Mouse (Mus musculus): Measurements from ENCODE around the gene Parvb. TPM values are rescaled to one million over a fixed set of nuclear protein-coding genes. Genes with fewer than 3 reads are reported as not detected.

Parvb gene
- polyA plus RNA-seq, 1 experiment from 2014 or later, result 6.0 TPM

DNA sequence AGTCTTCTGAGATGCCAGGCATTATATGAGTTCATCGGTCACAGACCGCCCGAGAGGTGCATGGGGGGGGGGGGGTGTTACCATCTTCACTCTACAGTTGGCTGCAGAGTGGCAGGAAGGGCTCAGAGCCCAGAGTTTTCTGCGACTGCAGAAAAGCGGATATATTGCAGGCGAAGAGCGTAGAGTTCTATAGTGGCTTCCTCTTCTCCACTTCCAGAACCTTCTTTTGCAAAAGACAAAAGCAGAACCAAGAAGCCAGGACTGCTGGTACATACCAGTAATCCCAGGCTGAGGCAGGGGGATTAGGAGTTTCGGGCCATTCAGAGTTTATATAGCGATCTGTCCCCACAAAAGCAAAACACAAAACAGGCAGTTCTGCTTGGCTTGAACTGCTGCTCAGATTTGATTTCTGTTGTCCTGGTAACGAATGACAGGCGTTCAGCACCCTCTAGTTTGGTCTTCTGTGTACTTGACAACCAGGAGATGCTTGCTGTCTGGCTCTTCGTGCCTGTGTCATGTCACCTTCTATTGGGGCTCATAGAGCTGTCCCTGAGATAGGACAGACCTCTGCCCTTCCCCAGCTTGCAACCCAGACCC, 24.5 kb downstream of the Parvb start:
- no peak overlapping the region for H3K9ac ChIP-seq (replicated peaks)
- 55% methylated on average over 12 of the region's 12 CpGs for WGBS (ENCODE audit: insufficient replicate concordance)
- H3K27me3 ChIP-seq (ENCODE audit: insufficient read depth, low read length), result no peaks in the 10 kb centered on the region
- no peak for DNase-seq
- H3K36me3 ChIP-seq (replicated peaks; ENCODE audit: insufficient read depth, low read length), result no peaks in the 10 kb centered on the region
- H3K27ac ChIP-seq (ENCODE audit: low read depth), result 0 out of 2 replicates have a peak overlapping the region, but pooled peaks have one; percentile 16
- TF ChIP-seq EP300 (IDR thresholded peaks at IDR 0.05; ENCODE audit: low read depth), result no peak
- TF ChIP-seq CTCF (IDR thresholded peaks at IDR 0.05; ENCODE audit: low read depth), result no peak
- ATAC-seq, result peak; percentile 6; the same call in 1 of the 2 replicates
- H3K4me2 ChIP-seq (ENCODE audit: low read depth, low read length), result no peak overlapping the region
- H3K4me3 ChIP-seq (ENCODE audit: low read depth, low read length), result no peak overlapping the region
- no peaks in the 10 kb centered on the region for H3K9me3 ChIP-seq (ENCODE audit: low read length)
- H3K4me1 ChIP-seq (ENCODE audit: insufficient read depth), result peaks cover 5% of the 10 kb centered on the region; the same call in 1 of the 2 replicates

DNA sequence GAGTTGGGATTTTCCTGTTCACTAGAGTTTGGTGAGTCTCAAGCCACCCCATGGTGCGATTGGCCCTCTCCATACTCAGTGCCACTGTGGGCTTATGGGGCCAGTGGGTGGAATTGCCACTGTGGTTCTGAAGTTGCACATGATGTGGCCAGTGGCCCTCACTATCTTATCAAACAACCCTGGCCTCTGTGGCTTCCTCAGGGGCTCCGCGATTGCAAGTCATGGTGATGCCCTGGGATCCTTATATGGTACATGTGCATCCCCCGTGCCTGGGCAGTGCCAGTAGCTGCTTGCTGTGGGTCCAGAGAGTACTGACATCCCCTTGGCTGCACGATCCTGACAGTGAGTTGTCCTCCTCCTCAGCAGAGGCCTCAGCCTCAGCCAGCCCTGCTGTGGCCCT, 25.0 kb downstream of the Parvb start:
- peaks cover 5% of the 10 kb centered on the region; the same call in 1 of the 2 replicates for H3K4me1 ChIP-seq (ENCODE audit: insufficient read depth)
- 0 out of 2 replicates have a peak overlapping the region, but pooled peaks have one; percentile 16 for H3K27ac ChIP-seq (ENCODE audit: low read depth)
- H3K4me2 ChIP-seq (ENCODE audit: low read depth, low read length), result no peak overlapping the region
- no peaks in the 10 kb centered on the region for H3K36me3 ChIP-seq (replicated peaks; ENCODE audit: insufficient read depth, low read length)
- no peak overlapping the region for H3K4me3 ChIP-seq (ENCODE audit: low read depth, low read length)
- no peak for TF ChIP-seq EP300 (IDR thresholded peaks at IDR 0.05; ENCODE audit: low read depth)
- TF ChIP-seq CTCF (IDR thresholded peaks at IDR 0.05; ENCODE audit: low read depth), result no peak
- no peaks in the 10 kb centered on the region for H3K27me3 ChIP-seq (ENCODE audit: insufficient read depth, low read length)
- no peaks in the 10 kb centered on the region for H3K9me3 ChIP-seq (ENCODE audit: low read length)
- DNase-seq, result no peak
- ATAC-seq, result peak; percentile 50
- H3K9ac ChIP-seq (replicated peaks), result no peak overlapping the region
- WGBS (ENCODE audit: insufficient replicate concordance), result 45% methylated on average over 5 of the region's 5 CpGs

DNA sequence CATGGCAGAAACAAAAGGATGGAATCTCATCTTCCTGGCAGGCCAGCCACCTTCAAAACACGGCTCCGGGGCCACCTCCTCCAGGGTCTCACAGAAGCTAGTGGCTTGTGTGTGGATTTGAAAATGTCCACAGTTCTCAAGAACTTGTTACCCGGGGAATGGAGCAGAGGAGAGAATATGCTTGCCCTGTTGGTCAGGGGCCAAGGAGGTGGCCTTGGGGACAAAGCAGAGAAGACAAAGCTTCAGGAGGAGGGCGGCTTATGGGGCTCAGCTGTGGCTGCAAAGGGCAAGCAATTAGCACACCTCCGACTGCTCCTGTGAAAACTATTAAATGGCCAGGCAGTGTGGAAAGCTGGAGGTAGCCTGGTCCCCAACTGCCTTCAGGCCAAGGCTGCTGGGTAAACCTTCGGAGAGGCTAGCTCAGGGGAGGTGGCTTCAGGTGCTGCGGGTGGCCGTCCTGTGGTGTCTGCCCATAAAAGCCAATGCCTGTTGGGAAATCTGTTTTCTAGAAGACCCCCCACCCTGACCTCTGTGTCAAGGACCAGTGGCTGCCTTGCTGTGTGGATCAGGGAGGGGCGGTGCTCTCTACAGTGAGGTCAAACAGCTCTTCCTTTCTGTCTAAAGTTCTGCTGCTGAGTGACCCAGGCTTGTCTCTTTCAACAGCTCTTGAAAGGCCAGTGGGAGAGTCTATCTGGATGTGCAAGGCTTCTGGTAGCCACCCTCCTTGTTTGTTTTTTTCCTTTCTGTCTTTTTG, 26.9 kb downstream of the Parvb start:
- H3K9me3 ChIP-seq (ENCODE audit: low read length), result no peaks in the 10 kb centered on the region
- DNase-seq (no peak), ATAC-seq (no peak)
- no peak overlapping the region for H3K9ac ChIP-seq (replicated peaks)
- H3K36me3 ChIP-seq (replicated peaks; ENCODE audit: insufficient read depth, low read length), result no peaks in the 10 kb centered on the region
- 78% methylated on average over 9 of the region's 9 CpGs for WGBS (ENCODE audit: insufficient replicate concordance)
- H3K4me1 ChIP-seq (ENCODE audit: insufficient read depth), result peaks cover 5% of the 10 kb centered on the region; the same call in 1 of the 2 replicates
- H3K4me2 ChIP-seq (ENCODE audit: low read depth, low read length), result no peak overlapping the region
- no peak overlapping the region for H3K27ac ChIP-seq (ENCODE audit: low read depth)
- H3K4me3 ChIP-seq (ENCODE audit: low read depth, low read length), result no peak overlapping the region
- no peaks in the 10 kb centered on the region for H3K27me3 ChIP-seq (ENCODE audit: insufficient read depth, low read length)
- TF ChIP-seq CTCF (IDR thresholded peaks at IDR 0.05; ENCODE audit: low read depth) (no peak), EP300 (IDR thresholded peaks at IDR 0.05; ENCODE audit: low read depth) (no peak)

DNA sequence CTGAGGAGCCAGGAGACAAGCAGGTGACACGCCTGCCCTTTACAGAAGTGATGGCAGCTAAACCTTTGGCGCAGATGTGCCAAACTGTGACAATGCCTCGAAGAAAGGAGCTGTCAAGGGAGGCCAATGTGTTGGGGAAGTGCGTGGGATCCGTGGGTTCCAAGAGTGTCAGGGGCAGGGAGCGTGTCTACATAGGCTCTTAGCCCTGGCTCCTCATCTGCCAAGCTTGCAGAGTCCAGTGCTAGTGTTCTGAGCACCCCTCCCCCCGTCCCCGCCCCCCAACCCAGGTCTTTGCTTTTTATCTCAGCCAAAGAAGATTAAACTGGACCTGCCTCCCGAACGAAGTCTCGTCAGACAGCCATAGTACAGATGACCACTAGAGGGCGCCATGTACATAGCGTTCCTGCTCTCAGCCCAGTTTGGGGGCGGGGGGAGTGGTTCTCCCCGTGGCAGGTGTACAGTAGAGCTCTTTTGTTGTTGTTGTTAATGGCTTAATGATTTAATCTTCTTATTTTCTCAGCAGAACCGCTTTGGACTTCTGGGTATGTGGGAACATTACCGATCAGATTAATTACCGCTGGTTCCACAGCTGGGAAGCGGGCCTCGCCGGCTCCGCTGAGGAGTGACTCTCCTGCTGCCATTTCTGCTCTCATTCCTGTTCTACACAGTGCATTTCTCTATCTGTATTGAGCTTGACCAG, 28.4 kb downstream of the Parvb start:
- TF ChIP-seq EP300 (IDR thresholded peaks at IDR 0.05; ENCODE audit: low read depth) (no peak), CTCF (IDR thresholded peaks at IDR 0.05; ENCODE audit: low read depth) (peak; percentile 91)
- WGBS (ENCODE audit: insufficient replicate concordance), result 37% methylated on average over 22 of the region's 22 CpGs

DNA sequence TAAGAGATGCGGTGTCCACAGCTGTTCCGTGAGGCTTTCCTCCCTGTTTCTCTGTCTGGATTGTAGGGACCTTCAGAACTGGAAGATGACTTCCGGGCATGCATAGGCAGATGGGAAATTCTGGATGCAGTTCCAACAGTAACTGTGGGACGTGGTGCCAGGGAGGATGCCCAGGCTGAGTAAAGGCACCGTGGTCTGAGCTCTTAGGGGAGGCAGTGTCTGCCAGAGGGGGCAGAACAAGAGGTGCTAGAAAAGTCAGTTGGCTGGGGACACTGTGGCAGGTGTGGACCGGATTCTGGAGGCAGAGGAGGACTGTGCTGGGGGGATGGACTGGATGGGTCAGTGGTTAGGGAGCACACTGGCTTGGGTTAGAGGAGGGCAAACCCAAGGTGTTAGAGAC, 30.8 kb downstream of the Parvb start:
- Histone ChIP-seq H3K27ac (ENCODE audit: low read depth) (no peak overlapping the region), H3K4me3 (ENCODE audit: low read depth, low read length) (no peak overlapping the region), H3K27me3 (ENCODE audit: insufficient read depth, low read length) (no peaks in the 10 kb centered on the region), H3K9me3 (ENCODE audit: low read length) (no peaks in the 10 kb centered on the region), H3K4me2 (ENCODE audit: low read depth, low read length) (no peak overlapping the region), H3K9ac (replicated peaks) (no peak overlapping the region), H3K36me3 (replicated peaks; ENCODE audit: insufficient read depth, low read length) (no peaks in the 10 kb centered on the region), H3K4me1 (ENCODE audit: insufficient read depth) (no peaks in the 10 kb centered on the region)
- DNase-seq (no peak), ATAC-seq (no peak)
- WGBS (ENCODE audit: insufficient replicate concordance), result 84% methylated on average over 6 of the region's 6 CpGs
- TF ChIP-seq EP300 (IDR thresholded peaks at IDR 0.05; ENCODE audit: low read depth) (no peak), CTCF (IDR thresholded peaks at IDR 0.05; ENCODE audit: low read depth) (no peak)

More for the DNA sequence above, 28.4 kb downstream of the Parvb start:
- H3K4me3 ChIP-seq (ENCODE audit: low read depth, low read length), result no peak overlapping the region
- DNase-seq (peak; percentile 81), ATAC-seq (no peak; the same call in 1 of the 2 replicates)
- H3K4me1 ChIP-seq (ENCODE audit: insufficient read depth), result peaks cover 5% of the 10 kb centered on the region; the same call in 1 of the 2 replicates
- no peak overlapping the region for H3K4me2 ChIP-seq (ENCODE audit: low read depth, low read length)
- no peak overlapping the region for H3K9ac ChIP-seq (replicated peaks)
- H3K27ac ChIP-seq (ENCODE audit: low read depth), result no peak overlapping the region
- no peaks in the 10 kb centered on the region for H3K9me3 ChIP-seq (ENCODE audit: low read length)
- H3K27me3 ChIP-seq (ENCODE audit: insufficient read depth, low read length), result no peaks in the 10 kb centered on the region
- H3K36me3 ChIP-seq (replicated peaks; ENCODE audit: insufficient read depth, low read length), result no peaks in the 10 kb centered on the region

DNA sequence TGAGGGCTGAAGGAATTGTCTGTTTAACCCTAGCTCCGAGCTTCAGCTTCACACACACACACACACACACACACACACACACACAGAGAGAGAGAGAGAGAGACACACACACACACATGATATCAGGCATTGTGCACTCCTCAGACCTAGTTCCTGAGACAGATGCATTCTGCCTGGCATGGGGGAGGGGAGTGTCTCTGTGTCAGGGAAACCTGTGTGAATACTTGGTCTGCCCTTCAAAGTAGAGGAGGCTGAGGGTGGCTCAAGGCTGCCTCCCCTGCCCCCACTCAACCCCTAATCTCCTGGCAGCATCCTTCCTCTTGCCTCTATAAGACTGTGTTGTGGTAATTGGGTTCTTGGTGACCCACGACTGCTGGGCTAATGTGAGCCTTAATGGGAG, 31.7 kb downstream of the Parvb start:
- H3K4me3 ChIP-seq (ENCODE audit: low read depth, low read length), result no peak overlapping the region
- no peak overlapping the region for H3K4me2 ChIP-seq (ENCODE audit: low read depth, low read length)
- H3K9me3 ChIP-seq (ENCODE audit: low read length), result no peaks in the 10 kb centered on the region
- TF ChIP-seq CTCF (IDR thresholded peaks at IDR 0.05; ENCODE audit: low read depth) (no peak), EP300 (IDR thresholded peaks at IDR 0.05; ENCODE audit: low read depth) (no peak)
- no peaks in the 10 kb centered on the region for H3K4me1 ChIP-seq (ENCODE audit: insufficient read depth)
- H3K36me3 ChIP-seq (replicated peaks; ENCODE audit: insufficient read depth, low read length), result no peaks in the 10 kb centered on the region
- ATAC-seq (no peak), DNase-seq (no peak)
- no peak overlapping the region for H3K27ac ChIP-seq (ENCODE audit: low read depth)
- H3K9ac ChIP-seq (replicated peaks), result no peak overlapping the region
- 25% methylated on average over 2 of the region's 2 CpGs for WGBS (ENCODE audit: insufficient replicate concordance)
- H3K27me3 ChIP-seq (ENCODE audit: insufficient read depth, low read length), result no peaks in the 10 kb centered on the region
